Mouse (Mus musculus): ENCODE results near the gene Zbtb18. TPM values are rescaled to one million over a fixed set of nuclear protein-coding genes. Genes with fewer than 3 reads are reported as not detected.

The Zbtb18 gene
- total RNA-seq, 2 experiments from 2014 or later, result 32.3 to 36.5 TPM

DNA sequence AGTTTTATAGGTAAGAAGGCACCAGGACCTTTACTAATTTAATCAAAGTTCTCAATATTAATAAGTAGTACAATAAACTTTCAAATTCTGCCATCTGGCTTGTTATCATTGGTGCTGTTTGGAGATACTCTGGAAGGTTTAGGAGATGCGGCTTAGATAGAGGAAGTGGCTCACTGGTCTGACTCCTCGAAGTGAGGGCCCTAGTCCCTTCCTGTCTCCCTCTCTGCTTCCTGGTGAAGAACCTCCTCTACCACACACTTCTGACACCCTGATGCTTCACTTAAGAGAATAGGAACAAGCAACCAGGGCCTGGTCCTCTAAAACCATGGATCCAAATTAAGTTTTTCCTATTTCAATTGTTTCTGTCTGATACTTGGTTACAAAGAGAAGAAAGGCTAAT lies 36.4 kb downstream of the Zbtb18 start:
- no peak for DNase-seq (ENCODE audit: low spot score in 2 of 2)

DNA sequence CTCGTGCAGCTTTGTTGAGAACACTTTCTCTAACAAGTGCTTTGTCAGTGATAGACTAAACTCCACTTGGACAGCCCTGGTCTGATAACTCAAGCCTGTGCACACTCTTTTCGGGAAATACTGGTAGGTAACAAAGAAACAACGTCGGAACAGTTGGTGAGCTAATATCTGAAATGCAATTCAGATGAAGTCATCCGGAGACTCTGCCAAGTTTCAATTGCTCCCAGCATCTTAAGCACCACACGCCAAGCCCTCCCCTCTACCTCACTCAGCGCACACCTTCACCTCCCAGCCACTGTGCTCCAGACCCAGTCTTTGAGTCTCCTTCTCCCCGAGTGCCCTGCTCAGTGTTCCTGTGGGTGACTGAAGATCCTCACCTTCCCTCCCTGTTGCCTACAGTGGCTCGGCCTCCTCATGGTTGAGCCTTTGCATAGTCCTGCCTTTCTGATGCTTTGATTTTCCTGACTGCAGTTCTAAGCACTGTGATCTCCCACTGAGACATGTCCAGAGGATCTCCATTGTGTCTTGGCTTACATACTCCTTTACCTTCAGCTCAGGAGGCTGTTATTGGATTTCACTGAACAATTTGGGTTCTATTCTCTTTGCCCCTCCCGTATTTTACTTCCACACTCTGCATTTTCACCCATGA lies 37.3 kb downstream of the Zbtb18 start:
- DNase-seq (ENCODE audit: low spot score in 2 of 2), result no peak

DNA sequence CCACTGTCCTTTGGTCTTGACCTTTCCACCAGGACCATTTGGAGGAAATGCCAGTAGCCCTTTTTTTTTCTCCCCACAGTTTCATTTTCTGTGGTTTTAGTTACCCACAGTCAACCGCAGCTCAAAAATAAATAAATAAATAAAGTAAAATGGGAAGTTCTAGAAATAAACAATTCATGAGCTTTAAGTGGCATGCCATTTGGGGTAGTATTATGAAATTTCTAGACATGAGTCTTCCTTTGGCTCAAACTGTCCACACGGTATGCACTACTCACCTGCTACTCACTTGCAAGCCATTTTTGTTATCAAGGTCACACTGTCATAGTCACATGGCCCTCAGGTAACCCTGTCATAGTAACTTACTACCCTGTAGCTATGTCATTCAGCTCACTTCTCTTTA lies 41.5 kb downstream of the Zbtb18 start:
- no peak for DNase-seq (ENCODE audit: low spot score in 2 of 2)

DNA sequence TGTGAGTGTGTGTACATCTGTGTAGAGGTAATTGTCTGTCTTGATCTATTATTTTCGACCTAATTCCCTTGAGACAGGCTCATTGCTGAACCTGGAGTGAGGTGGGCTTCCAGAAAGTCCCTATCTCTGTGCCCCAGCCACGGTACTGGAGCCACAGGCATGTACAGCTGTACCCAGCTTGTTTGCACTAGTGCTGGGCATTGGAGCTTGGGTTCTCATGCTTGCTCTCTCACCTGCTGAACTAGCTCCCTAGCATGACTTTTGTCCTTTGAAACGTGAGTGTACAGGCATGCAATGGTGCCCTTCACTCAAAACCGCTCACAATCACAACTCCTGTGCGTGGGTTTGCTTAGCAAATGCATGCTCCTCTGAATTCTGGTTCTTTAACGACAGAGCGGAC lies 42.1 kb downstream of the Zbtb18 start:
- no peak for DNase-seq (ENCODE audit: low spot score in 2 of 2)

DNA sequence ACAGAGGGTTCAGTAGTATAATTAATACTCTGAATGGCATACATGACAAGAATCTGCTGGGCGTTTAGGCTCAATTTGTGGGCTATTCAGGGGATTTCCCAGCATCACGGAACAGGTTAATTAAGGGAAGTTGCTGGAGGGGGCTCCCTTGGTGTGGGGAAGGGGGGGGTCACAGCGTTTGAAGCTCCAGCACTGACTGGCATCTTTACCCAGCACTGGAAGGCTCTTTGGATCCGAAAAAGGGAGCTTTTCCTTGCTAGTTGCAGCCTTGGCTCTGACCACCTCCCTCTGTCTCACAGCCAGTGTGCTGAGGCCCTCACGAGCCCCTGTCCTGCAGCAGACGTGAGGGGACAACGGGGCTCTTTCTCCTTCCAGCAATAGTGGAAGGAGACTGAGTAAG lies 42.5 kb downstream of the Zbtb18 start:
- DNase-seq (ENCODE audit: low spot score in 2 of 2), result no peak

DNA sequence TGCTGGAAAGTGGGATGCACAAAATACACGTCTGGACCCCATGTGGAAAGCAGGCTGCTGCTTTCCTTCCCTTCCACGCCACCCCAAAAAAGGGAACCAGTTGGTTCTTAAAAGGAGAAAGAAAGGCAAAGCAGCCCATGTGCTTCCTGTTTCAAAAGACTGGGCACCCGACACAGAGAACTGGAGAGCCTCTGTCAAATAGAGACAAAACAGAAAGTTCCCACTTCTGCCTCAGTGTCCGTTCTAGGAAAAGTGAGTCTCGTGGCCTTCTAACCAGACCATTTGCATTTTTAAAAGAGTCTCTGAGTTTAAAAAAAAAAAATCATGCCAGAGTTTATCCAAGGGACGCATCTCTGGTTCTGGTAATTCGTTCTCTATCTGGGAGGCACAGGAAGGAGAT lies 47.7 kb downstream of the Zbtb18 start:
- DNase-seq (ENCODE audit: low spot score in 2 of 2), result no peak

DNA sequence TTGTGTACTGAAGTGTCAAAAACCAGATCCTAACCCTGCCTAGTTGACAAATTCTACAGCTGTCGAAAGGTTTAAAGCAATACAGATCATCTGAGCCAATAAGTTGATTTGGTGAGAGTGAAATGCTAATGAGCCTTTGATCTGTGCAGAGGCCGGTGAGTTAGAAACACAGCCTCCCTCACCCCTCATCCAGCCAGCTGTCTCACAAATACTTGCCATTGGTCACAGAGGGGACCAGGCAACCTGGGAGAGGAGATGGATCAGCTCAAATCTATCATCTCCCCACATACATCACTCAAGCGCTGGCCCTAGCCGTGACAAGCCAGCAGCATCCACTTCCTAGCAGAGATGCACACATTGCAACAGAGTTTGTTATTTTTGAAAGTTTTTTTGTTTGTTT lies 48.7 kb downstream of the Zbtb18 start:
- no peak for DNase-seq (ENCODE audit: low spot score in 2 of 2)

DNA sequence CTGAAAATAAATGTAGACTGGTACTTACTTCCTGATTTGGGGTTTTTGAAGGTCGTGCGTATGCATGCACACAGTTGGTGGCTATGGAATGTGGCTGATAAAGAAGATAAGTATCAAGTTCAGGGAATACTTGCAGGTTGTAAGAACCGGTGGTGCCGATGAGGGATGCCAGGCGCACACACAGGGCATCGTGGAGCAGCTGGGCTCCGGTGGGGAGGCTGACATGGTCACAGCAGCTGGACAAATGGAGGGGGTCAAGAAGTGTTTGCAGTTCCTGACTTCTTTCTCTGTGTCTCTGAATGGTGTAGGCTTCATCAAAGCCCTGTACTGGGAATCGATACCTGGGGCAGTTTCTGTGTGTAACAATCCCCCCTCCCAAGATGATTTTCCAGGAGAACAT lies 49.1 kb downstream of the Zbtb18 start:
- no peak for DNase-seq (ENCODE audit: low spot score in 2 of 2)

DNA sequence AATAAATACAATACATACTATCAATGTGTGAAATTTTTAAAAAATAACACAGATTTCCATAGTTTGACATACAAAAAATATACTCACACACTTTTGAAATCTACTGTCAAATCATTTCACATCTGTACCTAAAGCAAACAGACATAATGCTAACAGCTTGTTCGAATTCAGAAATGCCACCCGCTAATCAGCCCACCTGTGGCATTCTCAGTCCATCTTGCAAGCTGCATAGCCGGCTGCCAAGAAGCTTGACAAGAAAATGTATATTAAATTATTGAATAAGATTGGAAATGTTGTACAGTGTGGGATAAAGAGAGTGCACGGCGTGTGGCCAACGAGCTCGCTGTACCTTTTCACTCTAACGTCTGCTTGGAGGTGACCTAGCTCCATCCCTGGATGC lies 52.2 kb downstream of the Zbtb18 start:
- DNase-seq (ENCODE audit: low spot score in 2 of 2), result no peak

DNA sequence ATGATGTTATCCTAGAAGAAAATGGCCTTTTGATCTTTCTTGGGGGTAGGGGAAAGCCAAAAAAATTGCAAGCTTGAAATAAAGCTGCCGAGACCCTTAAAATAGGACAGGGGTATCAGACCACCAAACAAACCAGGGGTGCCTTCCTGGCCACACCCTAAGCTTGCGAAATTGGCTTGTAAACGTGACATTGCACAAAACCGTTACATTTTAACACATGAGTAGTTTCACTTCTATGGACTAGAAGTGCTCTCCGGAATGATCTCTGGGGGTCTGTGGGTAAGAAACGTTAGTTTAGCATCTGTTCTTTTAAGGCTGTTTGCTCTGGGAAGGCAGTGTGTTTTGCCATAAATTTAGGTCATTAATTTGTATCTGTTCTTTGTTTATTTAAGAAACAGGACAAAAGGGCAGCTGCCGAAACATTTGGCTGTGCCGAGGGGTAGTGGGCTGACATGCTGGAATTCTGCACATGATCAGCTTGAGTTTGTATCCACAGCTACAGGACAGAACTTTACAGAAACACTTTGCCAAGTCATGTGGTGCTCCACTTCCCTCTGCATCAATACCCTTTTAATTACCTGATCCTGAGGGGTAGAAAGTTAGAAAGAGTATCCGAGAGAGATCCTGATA lies 52.9 kb downstream of the Zbtb18 start:
- no peak for DNase-seq (ENCODE audit: low spot score in 2 of 2)

Other genes with a start within 250 kb of the Zbtb18 start
- 10 to 100 TPM; 40.8 to 41.3 TPM for gene Akt3, start 184.1 kb upstream of the Zbtb18 start, total RNA-seq (2021)

Data from adrenal gland, postnatal 4 days (tissue).